Mouse (Mus musculus): ENCODE data around the gene Rpl23. TPM values are rescaled to one million over a fixed set of nuclear protein-coding genes. Genes with fewer than 3 reads are reported as not detected.

Gene Rpl23
- total and polyA plus RNA-seq, 2 experiments from 2014 or later: 310 to 346 TPM

- H3K27me3 ChIP-seq (ENCODE audit: insufficient read depth, low read length): no peaks in the 10 kb centered on the region
- peaks cover 53% of the 10 kb centered on the region for H3K4me1 ChIP-seq (ENCODE audit: insufficient read depth)
- no peak for TF ChIP-seq CTCF (IDR thresholded peaks at IDR 0.05; ENCODE audit: low read depth)
- ATAC-seq: no peak
- peaks cover 25% of the 10 kb centered on the region for H3K36me3 ChIP-seq (ENCODE audit: insufficient read depth)
- no peak overlapping the region for H3K9ac ChIP-seq
- WGBS: 67% methylated on average over 7 of the region's 7 CpGs
- H3K4me2 ChIP-seq (ENCODE audit: low read depth): no peak overlapping the region
- DNase-seq: no peak
- no peaks in the 10 kb centered on the region for H3K9me3 ChIP-seq (ENCODE audit: low read length)
- no peak overlapping the region for H3K27ac ChIP-seq (ENCODE audit: low read depth, low read length)
- no peak overlapping the region for H3K4me3 ChIP-seq (ENCODE audit: low read depth, low read length)
These were observed 27.2 kb upstream of the Rpl23 start for GRCm38 (mm10) chr11:97809235-97810121.

- H3K27me3 ChIP-seq (ENCODE audit: insufficient read depth, low read length): no peaks in the 10 kb centered on the region
- H3K27ac ChIP-seq (ENCODE audit: low read depth, low read length): 0 out of 2 replicates have a peak overlapping the region, but pooled peaks have one; percentile 5
- H3K4me2 ChIP-seq (ENCODE audit: low read depth): no peak overlapping the region
- no peak for DNase-seq
- TF ChIP-seq CTCF (IDR thresholded peaks at IDR 0.05; ENCODE audit: low read depth): no peak
- H3K4me1 ChIP-seq (ENCODE audit: insufficient read depth): peaks cover 58% of the 10 kb centered on the region
- H3K9me3 ChIP-seq (ENCODE audit: low read length): no peaks in the 10 kb centered on the region
- H3K4me3 ChIP-seq (ENCODE audit: low read depth, low read length): no peak overlapping the region
- H3K9ac ChIP-seq: no peak overlapping the region
- ATAC-seq: no peak
- 45% methylated on average over 5 of the region's 5 CpGs for WGBS
- peaks cover 22% of the 10 kb centered on the region for H3K36me3 ChIP-seq (ENCODE audit: insufficient read depth)
These were observed 26.5 kb upstream of the Rpl23 start for GRCm38 (mm10) chr11:97808621-97809234.

GRCm38 (mm10) chr11:97808093-97808492, 25.9 kb upstream of the Rpl23 start:
- Histone ChIP-seq H3K36me3 (ENCODE audit: insufficient read depth) (peaks cover 22% of the 10 kb centered on the region), H3K4me2 (ENCODE audit: low read depth) (no peak overlapping the region), H3K4me3 (ENCODE audit: low read depth, low read length) (no peak overlapping the region), H3K27me3 (ENCODE audit: insufficient read depth, low read length) (no peaks in the 10 kb centered on the region), H3K9ac (no peak overlapping the region), H3K4me1 (ENCODE audit: insufficient read depth) (peaks cover 54% of the 10 kb centered on the region), H3K27ac (ENCODE audit: low read depth, low read length) (no peak overlapping the region), H3K9me3 (ENCODE audit: low read length) (no peaks in the 10 kb centered on the region)
- TF ChIP-seq CTCF (IDR thresholded peaks at IDR 0.05; ENCODE audit: low read depth): no peak
- ATAC-seq: no peak
- DNase-seq: peak; percentile 59
- WGBS: 28% methylated on average over 2 of the region's 2 CpGs

- Histone ChIP-seq H3K4me3 (ENCODE audit: low read depth, low read length) (no peak overlapping the region), H3K36me3 (ENCODE audit: insufficient read depth) (peaks cover 22% of the 10 kb centered on the region), H3K4me2 (ENCODE audit: low read depth) (no peak overlapping the region), H3K9ac (no peak overlapping the region), H3K4me1 (ENCODE audit: insufficient read depth) (peaks cover 53% of the 10 kb centered on the region), H3K27me3 (ENCODE audit: insufficient read depth, low read length) (no peaks in the 10 kb centered on the region), H3K9me3 (ENCODE audit: low read length) (no peaks in the 10 kb centered on the region), H3K27ac (ENCODE audit: low read depth, low read length) (no peak overlapping the region)
- DNase-seq: no peak
- no peak for TF ChIP-seq CTCF (IDR thresholded peaks at IDR 0.05; ENCODE audit: low read depth)
- ATAC-seq: no peak
- 45% methylated on average over 6 of the region's 6 CpGs for WGBS
These were observed 25.4 kb upstream of the Rpl23 start for GRCm38 (mm10) chr11:97807626-97808025.

- ATAC-seq (no peak), DNase-seq (no peak)
- H3K27ac ChIP-seq (ENCODE audit: low read depth, low read length): 0 out of 2 replicates have a peak overlapping the region, but pooled peaks have one; percentile 69
- H3K4me2 ChIP-seq (ENCODE audit: low read depth): 0 out of 2 replicates have a peak overlapping the region, but pooled peaks have one; percentile 31
- H3K36me3 ChIP-seq (ENCODE audit: insufficient read depth): peaks cover 22% of the 10 kb centered on the region
- H3K9ac ChIP-seq: no peak overlapping the region; the same call in 1 of the 2 replicates
- H3K9me3 ChIP-seq (ENCODE audit: low read length): no peaks in the 10 kb centered on the region
- no peak for TF ChIP-seq CTCF (IDR thresholded peaks at IDR 0.05; ENCODE audit: low read depth)
- no peak overlapping the region for H3K4me3 ChIP-seq (ENCODE audit: low read depth, low read length)
- 59% methylated on average over 7 of the region's 7 CpGs for WGBS
- no peaks in the 10 kb centered on the region for H3K27me3 ChIP-seq (ENCODE audit: insufficient read depth, low read length)
- peaks cover 52% of the 10 kb centered on the region for H3K4me1 ChIP-seq (ENCODE audit: insufficient read depth)
These were observed 24.4 kb upstream of the Rpl23 start for GRCm38 (mm10) chr11:97806613-97806964.

GRCm38 (mm10) chr11:97805662-97806612, 23.7 kb upstream of the Rpl23 start:
- H3K4me3 ChIP-seq (ENCODE audit: low read depth, low read length): no peak overlapping the region
- H3K27ac ChIP-seq (ENCODE audit: low read depth, low read length): peak overlapping the region; percentile 69
- peak overlapping the region; percentile 33; the same call in 1 of the 2 replicates for H3K9ac ChIP-seq

More at GRCm38 (mm10) chr11:97805662-97806612, 23.7 kb upstream of the Rpl23 start:
- ATAC-seq: peak; percentile 72
- no peak for TF ChIP-seq CTCF (IDR thresholded peaks at IDR 0.05; ENCODE audit: low read depth)
- DNase-seq: peak; percentile 41
- 28% methylated on average over 15 of the region's 15 CpGs for WGBS
- H3K27me3 ChIP-seq (ENCODE audit: insufficient read depth, low read length): no peaks in the 10 kb centered on the region
- H3K9me3 ChIP-seq (ENCODE audit: low read length): no peaks in the 10 kb centered on the region
- H3K4me2 ChIP-seq (ENCODE audit: low read depth): peak overlapping the region; percentile 31
- peaks cover 54% of the 10 kb centered on the region for H3K4me1 ChIP-seq (ENCODE audit: insufficient read depth)
- H3K36me3 ChIP-seq (ENCODE audit: insufficient read depth): peaks cover 22% of the 10 kb centered on the region
